In the genomic region with DNA sequence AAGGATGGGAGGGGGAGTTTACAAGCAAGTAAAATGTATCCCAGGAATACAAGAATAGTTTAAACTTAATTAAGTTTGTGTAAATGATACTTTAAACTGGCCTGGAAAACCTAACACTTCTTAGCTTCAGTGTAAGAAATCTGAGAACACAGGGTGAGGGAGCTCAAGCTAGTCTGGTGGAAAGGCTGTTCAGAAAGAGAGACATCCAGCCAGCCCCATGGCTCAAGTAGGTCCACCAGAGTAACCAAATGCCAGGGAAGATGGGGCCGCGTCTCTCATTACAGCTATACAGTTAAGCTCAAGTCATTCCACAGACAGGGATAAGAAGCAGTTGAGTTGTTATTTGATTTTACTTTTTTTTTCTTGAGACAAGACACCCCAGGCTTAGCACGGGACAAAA, we compare ENCODE assay signal across 25 mouse cellular contexts.
"Had no signal": no experiment of that assay in that cellular context is flagged by ENCODE, and none has a peak within 500 bp of the region (broad histone marks: within the 10 kb centered on the region; RNA-seq: fewer than 3 reads in every experiment).

No protein-coding gene starts in this region.

- H3K4me3 ChIP-seq: heart, embryonic 10.5 days; heart, embryonic 12.5 days; hindbrain, embryonic 10.5 days; hindbrain, embryonic 12.5 days; intestine, embryonic 15.5 days; layer of hippocampus, adult 2 months; left cerebral cortex, adult 2 months; limb, embryonic 10.5 days; limb, embryonic 12.5 days; liver, embryonic 13.5 days; liver, embryonic 15.5 days had no signal

- H3K4me2 ChIP-seq: heart, embryonic 12.5 days; hindbrain, embryonic 12.5 days; hindbrain, embryonic 14.5 days; intestine, embryonic 15.5 days; limb, embryonic 12.5 days; liver, embryonic 11.5 days; liver, embryonic 13.5 days; liver, embryonic 15.5 days had no signal

- DNase-seq: gastrocnemius, postnatal 14 days; heart, adult 18-20 months; heart, postnatal 10 days; heart, postnatal 4 days; kidney, adult 18-20 months; kidney, adult 9 months; kidney, postnatal 36 days; liver; liver, embryonic 13.5 days; liver, postnatal 0 days had no signal

- H3K36me3 ChIP-seq: hindbrain, embryonic 10.5 days; hindbrain, embryonic 12.5 days; intestine, embryonic 15.5 days had no signal

- H3K4me1 ChIP-seq: hindbrain, embryonic 10.5 days; liver, embryonic 15.5 days had no signal

- H3K9ac ChIP-seq: heart, embryonic 12.5 days; hindbrain, embryonic 12.5 days; hindbrain, embryonic 14.5 days; intestine, embryonic 15.5 days; limb, embryonic 12.5 days; liver, embryonic 13.5 days; liver, embryonic 15.5 days; liver, postnatal 0 days had no signal

- H3K27me3 ChIP-seq: heart, embryonic 12.5 days; hindbrain, embryonic 12.5 days; intestine, embryonic 15.5 days; limb, embryonic 12.5 days; liver, embryonic 13.5 days; liver, embryonic 15.5 days had no signal

- H3K27ac ChIP-seq: heart, embryonic 10.5 days; hindbrain, embryonic 10.5 days; hindbrain, embryonic 12.5 days; hindbrain, embryonic 14.5 days; intestine, embryonic 15.5 days; layer of hippocampus, adult 2 months; left cerebral cortex, adult 2 months; limb, embryonic 10.5 days; limb, embryonic 12.5 days; liver, embryonic 13.5 days; liver, embryonic 15.5 days had no signal

- H3K9me3 ChIP-seq: heart, embryonic 10.5 days; hindbrain, embryonic 10.5 days; hindbrain, embryonic 12.5 days; intestine, embryonic 15.5 days; limb, embryonic 10.5 days; liver, embryonic 13.5 days; liver, embryonic 15.5 days had no signal

- ATAC-seq: hindbrain, embryonic 16.5 days; inflammation-experienced regulatory T-cells, adult 6 months; intestine, embryonic 15.5 days; intestine, postnatal 0 days; liver, postnatal 0 days had no signal
